Mouse (Mus musculus) heart, postnatal 0 days (tissue): Measurements from ENCODE around the gene Nme6. TPM values are rescaled to one million over a fixed set of nuclear protein-coding genes. Genes with fewer than 3 reads are reported as not detected.

Source experiments
- ATAC-seq: fragments of 200-750 bp; cut with Nextera tagmentation; 2 replicates; pipeline ENCODE4 v1.8.0; 2017; ENCODE audit warnings: low read depth, moderate number of reproducible peaks, moderate library complexity; ENCODE audit not compliant: insufficient read depth
- DNase-seq: peaks from one replicate; pipeline ENCODE4 v3.0.0-alpha.2; 2016; ENCODE audit warnings: low spot score
- H3K27ac ChIP-seq: fragments of 300-500 bp; sonication (generic); 2 replicates; pipeline ENCODE4 v1.5.1; 2014; ENCODE audit warnings: low read depth, mild to moderate bottlenecking
- H3K27me3 ChIP-seq: fragments of 300-500 bp; sonication (generic); 2 replicates; pipeline ENCODE4 v1.6.1; 2014; ENCODE audit warnings: low read length, mixed read lengths; ENCODE audit not compliant: control insufficient read depth, insufficient read depth
- H3K36me3 ChIP-seq: fragments of 300-500 bp; sonication (generic); replicated peaks from 2 replicates; pipeline ENCODE4 v1.6.1; 2014; ENCODE audit warnings: low read length, mixed read lengths; ENCODE audit not compliant: control insufficient read depth, insufficient read depth
- H3K4me1 ChIP-seq: fragments of 300-500 bp; sonication (generic); 2 replicates; pipeline ENCODE4 v1.6.1; 2014; ENCODE audit warnings: antibody characterized with exemption; ENCODE audit not compliant: control insufficient read depth, insufficient read depth
- H3K4me2 ChIP-seq: fragments of 300-500 bp; sonication (generic); 2 replicates; pipeline ENCODE4 v1.6.1; 2014; ENCODE audit warnings: low read depth, mild to moderate bottlenecking, low read length, moderate library complexity
- H3K4me3 ChIP-seq: fragments of 300-500 bp; sonication (generic); 2 replicates; pipeline ENCODE4 v1.5.1; 2014; ENCODE audit warnings: low read depth, low read length
- H3K9ac ChIP-seq: fragments of 300-500 bp; sonication (generic); replicated peaks from 2 replicates; pipeline ENCODE4 v1.6.1; 2014; ENCODE audit warnings: low read depth, low read length, mixed read lengths
- H3K9me3 ChIP-seq: fragments of 300-500 bp; sonication (generic); replicated peaks from 2 replicates; pipeline ENCODE4 v1.6.1; 2016; ENCODE audit warnings: low read length; ENCODE audit not compliant: control insufficient read depth
- CTCF ChIP-seq: IDR thresholded peaks from 2 replicates; pipeline ENCODE4 v1.5.1; 2016; ENCODE audit warnings: antibody characterized with exemption, control low read depth, low read depth
- EP300 ChIP-seq: IDR thresholded peaks from 2 replicates; pipeline ENCODE4 v1.6.1; 2016; ENCODE audit warnings: antibody characterized with exemption, low read depth
- WGBS: fragments of 180-500 bp; shearing (Covaris S2); extraction: QIAGEN DNeasy Blood & Tissue Kit; methylation state at CpG from one replicate; pipeline ENCODE4 v1.1.7; 2014; 5-methylcytosine and 5-hydroxymethylcytosine counted together
- polyA plus RNA-seq: library from polyadenylated mRNA; unstranded; fragments of >200 nt; fragmentation: Nextera tagmentation; extraction: Ambion mirVana; gene quantifications from 2 replicates; pipeline ENCODE4 v1.2.1, GENCODE M21; 2015
- total RNA-seq: library from RNA; depleted of rRNA; stranded (reverse); fragments of >200 nt; gene quantifications from 2 replicates; pipeline ENCODE4 v1.2.3, GENCODE M21; 2014; ENCODE audit warnings: low replicate concordance

Nme6 gene
- total and polyA plus RNA-seq, 2 experiments from 2014 or later: 30.4 to 42.2 TPM

DNA sequence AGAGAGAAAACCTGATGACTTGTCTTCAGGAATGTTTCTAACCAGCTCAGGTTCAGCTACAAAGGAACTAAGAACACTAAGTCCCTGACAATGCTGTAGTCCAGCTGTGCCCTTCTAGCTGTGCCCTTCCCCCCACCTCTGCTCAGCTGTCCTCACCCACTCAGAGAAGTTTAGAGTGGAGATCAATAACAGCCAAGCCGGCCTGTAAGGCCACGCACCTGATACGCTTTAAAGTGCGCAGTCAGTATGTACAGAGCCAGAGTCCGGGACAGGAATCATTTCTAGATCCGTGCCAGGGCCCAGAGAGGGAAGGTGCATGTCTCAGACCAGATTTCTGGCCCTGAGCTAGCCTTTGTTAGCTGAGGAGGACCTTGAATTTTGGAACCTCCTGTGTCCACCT is 23.4 kb downstream of the Nme6 start:
- 55% methylated on average over 6 of the region's 6 CpGs for WGBS
- Histone ChIP-seq H3K27me3 (no peaks in the 10 kb centered on the region), H3K4me1 (no peaks in the 10 kb centered on the region), H3K9ac (no peak overlapping the region), H3K4me3 (no peak overlapping the region), H3K4me2 (no peak overlapping the region), H3K36me3 (no peaks in the 10 kb centered on the region), H3K27ac (no peak overlapping the region), H3K9me3 (no peaks in the 10 kb centered on the region)
- ATAC-seq (no peak), DNase-seq (no peak)
- TF ChIP-seq CTCF (no peak), EP300 (no peak)

- H3K9me3 ChIP-seq: no peaks in the 10 kb centered on the region
- TF ChIP-seq CTCF (peak; percentile 89), EP300 (no peak)
- WGBS: 9% methylated on average over 20 of the region's 20 CpGs
- peaks cover 6% of the 10 kb centered on the region; the same call in 1 of the 2 replicates for H3K4me1 ChIP-seq
- no peak overlapping the region for H3K27ac ChIP-seq
- 0 out of 2 replicates have a peak, but pooled peaks cover 7% of the 10 kb centered on the region for H3K27me3 ChIP-seq
- DNase-seq: peak; percentile 60
- ATAC-seq: 0 out of 2 replicates have a peak, but pooled peaks have one; percentile 39
- peak overlapping the region; percentile 49 for H3K4me2 ChIP-seq
- no peaks in the 10 kb centered on the region for H3K36me3 ChIP-seq
- peak overlapping the region; percentile 16; the same call in 1 of the 2 replicates for H3K4me3 ChIP-seq
- no peak overlapping the region for H3K9ac ChIP-seq
Observed at GRCm38 (mm10) chr9:109862397-109863044, 30.0 kb downstream of the Nme6 start.

- TF ChIP-seq EP300: no peak
- no peak for TF ChIP-seq CTCF
- 0 out of 2 replicates have a peak overlapping the region, but pooled peaks have one; percentile 16 for H3K4me3 ChIP-seq
- no peak overlapping the region for H3K27ac ChIP-seq
- no peaks in the 10 kb centered on the region for H3K9me3 ChIP-seq
- peak overlapping the region; percentile 49; the same call in 1 of the 2 replicates for H3K4me2 ChIP-seq
- no peaks in the 10 kb centered on the region for H3K36me3 ChIP-seq
- H3K9ac ChIP-seq: no peak overlapping the region
- WGBS: 8% methylated on average over 3 of the region's 3 CpGs
- 0 out of 2 replicates have a peak, but pooled peaks cover 7% of the 10 kb centered on the region for H3K27me3 ChIP-seq
- peaks cover 6% of the 10 kb centered on the region; the same call in 1 of the 2 replicates for H3K4me1 ChIP-seq
- no peak for ATAC-seq
- no peak for DNase-seq
Observed at GRCm38 (mm10) chr9:109863085-109863484, 30.5 kb downstream of the Nme6 start.

DNA sequence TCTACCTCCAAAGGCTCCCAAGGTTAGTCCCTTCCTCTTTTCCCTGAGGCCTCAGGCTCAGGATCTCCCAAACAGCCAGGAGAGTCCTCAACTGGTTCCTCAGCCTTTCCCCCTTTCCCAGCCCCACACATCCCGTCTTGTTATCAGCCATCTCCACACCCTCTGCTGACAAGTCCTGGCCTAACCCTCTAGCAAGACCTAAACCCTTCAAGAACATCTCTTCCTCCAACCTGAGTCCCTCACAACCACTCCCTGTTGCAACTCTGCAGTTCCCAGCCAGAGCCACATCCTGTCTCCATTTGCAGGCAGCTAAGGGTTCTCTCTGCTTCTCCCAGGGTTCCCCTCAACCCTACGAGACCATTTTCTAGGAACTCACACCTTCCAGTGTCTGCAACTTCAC is 33.7 kb downstream of the Nme6 start:
- Histone ChIP-seq H3K4me2 (no peak overlapping the region), H3K27ac (no peak overlapping the region), H3K9me3 (no peaks in the 10 kb centered on the region), H3K4me1 (peaks cover 6% of the 10 kb centered on the region; the same call in 1 of the 2 replicates), H3K4me3 (no peak overlapping the region), H3K9ac (no peak overlapping the region), H3K27me3 (0 out of 2 replicates have a peak, but pooled peaks cover 7% of the 10 kb centered on the region), H3K36me3 (no peaks in the 10 kb centered on the region)
- no peak for ATAC-seq
- TF ChIP-seq CTCF (no peak), EP300 (no peak)
- DNase-seq: no peak
- WGBS: 34% methylated on average over 2 of the region's 2 CpGs

DNA sequence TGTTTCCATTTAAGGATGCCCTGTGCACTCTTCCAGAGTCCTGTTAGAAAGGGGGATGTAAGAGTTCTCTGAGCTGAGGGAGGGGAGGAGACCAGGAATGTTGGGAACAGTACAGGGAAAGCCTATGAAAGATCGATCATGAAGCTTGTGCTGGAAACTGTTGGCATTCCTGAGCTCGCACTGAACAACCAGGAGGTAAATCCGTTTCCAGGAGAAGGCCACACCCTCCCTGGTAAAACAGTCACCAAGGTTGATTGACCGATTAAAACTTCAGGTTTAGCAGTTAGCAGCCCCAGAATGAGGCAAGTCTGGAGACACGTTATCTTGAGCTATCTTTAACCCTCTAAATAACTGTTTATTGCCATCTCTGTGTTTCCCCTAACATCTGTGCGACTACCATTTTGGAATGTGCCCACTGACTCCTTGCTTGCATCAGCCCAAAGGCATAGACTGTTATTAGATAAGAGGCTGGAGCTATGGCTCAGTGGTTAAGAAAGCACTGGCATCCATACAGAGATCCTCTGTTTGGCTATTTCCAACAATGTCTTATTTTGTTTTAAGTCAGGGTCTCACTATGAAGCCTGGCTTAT is 38.5 kb downstream of the Nme6 start:
- TF ChIP-seq CTCF (no peak), EP300 (no peak)
- no peak overlapping the region for H3K27ac ChIP-seq
- 37% methylated on average over 6 of the region's 6 CpGs for WGBS

More for the DNA sequence above, 38.5 kb downstream of the Nme6 start:
- ATAC-seq (no peak), DNase-seq (no peak)
- Histone ChIP-seq H3K36me3 (no peaks in the 10 kb centered on the region), H3K4me1 (no peaks in the 10 kb centered on the region), H3K9me3 (no peaks in the 10 kb centered on the region), H3K4me2 (no peak overlapping the region), H3K9ac (no peak overlapping the region), H3K4me3 (no peak overlapping the region), H3K27me3 (no peaks in the 10 kb centered on the region)
